Mouse (Mus musculus) heart, adult 2 months (tissue): ENCODE measurements around the gene Usp54.

Source experiments
- CTCF ChIP-seq: fragments of 200-600 bp; IDR thresholded peaks from 2 replicates; pipeline ENCODE4 v1.8.1; 2022; ENCODE audit warnings: antibody characterized with exemption, mild to moderate bottlenecking, moderate library complexity
- EP300 ChIP-seq: fragments of 200-500 bp; IDR thresholded peaks from 2 replicates; pipeline ENCODE4 v1.6.1; 2011; ENCODE audit warnings: low read depth, low read length, control low read depth; ENCODE audit not compliant: insufficient read depth
- POLR2A ChIP-seq: fragments of 200-500 bp; IDR thresholded peaks from 2 replicates; pipeline ENCODE4 v1.6.1; 2011; ENCODE audit warnings: mild to moderate bottlenecking, low read depth, low read length, control low read depth; ENCODE audit not compliant: insufficient read depth

DNA sequence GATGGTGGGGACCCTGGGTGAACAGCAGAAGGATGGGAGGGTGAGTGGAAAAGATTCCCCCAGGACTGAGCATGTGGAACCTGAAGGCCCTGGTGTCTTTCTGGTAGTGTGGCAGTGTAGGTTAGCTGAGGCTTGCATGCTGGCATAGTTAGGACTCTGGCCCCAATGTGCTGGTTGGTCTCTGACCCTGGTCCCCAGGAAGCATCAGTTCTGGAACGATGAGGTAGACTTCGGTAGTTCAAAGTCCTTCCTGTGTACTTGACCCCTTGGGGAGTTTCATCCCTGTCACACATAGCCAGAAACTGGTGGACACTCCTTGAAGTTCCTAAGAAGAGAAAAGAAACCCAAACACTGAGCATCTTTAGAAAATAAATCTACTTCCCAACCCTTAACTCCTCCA is 90.7 kb downstream of the Usp54 start:
- TF ChIP-seq POLR2A (no peak), CTCF (no peak), EP300 (no peak)
